Mouse (Mus musculus) gastrocnemius, adult 8-10 months (tissue): Measurements from ENCODE around the gene Pigh. TPM values are rescaled to one million over a fixed set of nuclear protein-coding genes. Genes with fewer than 3 reads are reported as not detected.

Experiments used
- total RNA-seq, 4 experiments: library from RNA; stranded (reverse); gene quantifications; 2 replicates each; pipeline ENCODE4 v1.2.4; 2022

The Pigh gene
- total RNA-seq, 4 experiments from 2014 or later, result 1.6 to 2.3 (median 1.9) TPM

Other genes with a start within 250 kb of the Pigh start
- gene Atp6v1d, start 228.0 kb downstream of the Pigh start, total RNA-seq, result 10 to 100 TPM; 62.2 to 64.5 (median 63.4) TPM
- 10 to 100 TPM; 36.4 to 44.5 (median 39.9) TPM for gene Eif2s1, start 227.8 kb downstream of the Pigh start, total RNA-seq
- gene Plek2, start 182.7 kb downstream of the Pigh start, total RNA-seq, result not detected
- gene Tmem229b, start 82.0 kb downstream of the Pigh start, total RNA-seq, result 1 to 10 TPM; 1.8 to 6.6 (median 3.4) TPM
- 1 to 10 TPM in 3 of 4 experiments, under 1 TPM in 1; 0.61 to 2.7 (median 1.5) TPM for gene Plekhh1, start 60.5 kb downstream of the Pigh start, total RNA-seq
- not detected for gene Arg2, start 41.1 kb upstream of the Pigh start, total RNA-seq
- 100 to 1,000 TPM in 1 of 4 experiments, 10 to 100 TPM in 3; 89.4 to 121 (median 93.7) TPM for gene Vti1b, start 83.0 kb upstream of the Pigh start, total RNA-seq
- gene Rdh11, start 102.6 kb upstream of the Pigh start, total RNA-seq, result 1 to 10 TPM; 1.5 to 2.6 (median 2.1) TPM
- gene Rdh12, start 119.3 kb upstream of the Pigh start, total RNA-seq, result not detected
- gene Zfyve26, start 206.7 kb upstream of the Pigh start, total RNA-seq, result 10 to 100 TPM; 13.9 to 16.8 (median 16.5) TPM
- gene Rad51b, start 207.6 kb upstream of the Pigh start, total RNA-seq, result under 1 TPM; 0.17 to 0.24 (median 0.21) TPM